Comparison of ENCODE assay signal across 11 mouse cellular contexts in the genomic region with DNA sequence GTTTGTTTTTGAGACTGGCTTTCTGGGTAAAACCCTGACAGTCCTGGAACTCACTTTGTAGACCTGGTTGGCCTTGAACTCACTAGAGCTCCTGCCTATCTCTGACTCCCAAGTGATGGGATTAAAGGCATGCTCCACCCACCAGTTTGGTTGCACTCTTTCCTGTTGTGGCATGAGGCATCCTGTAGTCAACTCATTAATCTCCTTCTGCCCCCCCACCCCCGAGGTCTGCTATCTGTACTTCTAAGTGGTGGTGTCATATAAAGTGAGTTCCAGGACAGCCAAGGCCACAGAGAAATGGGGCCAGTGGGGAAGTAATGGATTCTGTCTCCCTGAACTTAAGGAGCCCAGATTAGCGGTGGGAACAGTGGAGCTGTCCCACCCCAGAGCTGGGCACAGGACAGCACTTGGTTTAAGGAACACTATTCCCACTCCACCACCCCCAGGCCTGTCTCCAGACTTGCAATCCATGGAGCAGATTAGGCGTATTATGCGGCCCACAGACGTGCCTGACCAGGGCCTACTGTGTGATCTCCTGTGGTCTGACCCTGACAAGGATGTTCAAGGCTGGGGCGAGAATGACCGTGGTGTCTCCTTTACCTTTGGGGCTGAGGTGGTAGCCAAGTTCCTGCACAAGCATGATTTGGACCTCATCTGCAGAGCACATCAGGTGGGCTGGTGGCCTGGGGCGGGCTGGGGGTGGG. TPM values are rescaled to one million over a fixed set of nuclear protein-coding genes. Genes with fewer than 3 reads are reported as not detected.
A peak's percentile ranks its signal among the peaks of the same experiment; 100 is the strongest.
DNase-seq lines count a peak whose midpoint lies in the region; ATAC-seq and TF ChIP-seq lines count a peak whose summit lies in the region.
"Had no signal": no experiment of that assay in that cellular context is flagged by ENCODE, and none has a peak within 500 bp of the region (broad histone marks: within the 10 kb centered on the region; RNA-seq: fewer than 3 reads in every experiment).

No protein-coding gene starts in this region.

- WGBS in forebrain, embryonic 15.5 days: 91% methylated on average over 8 of the region's 8 CpGs
- 93% methylated on average over 8 of the region's 8 CpGs for WGBS in forebrain, embryonic 16.5 days
- WGBS in liver, embryonic 12.5 days (ENCODE audit: insufficient replicate concordance): 76% methylated on average over 8 of the region's 8 CpGs
- WGBS in liver, postnatal 0 days (ENCODE audit: insufficient replicate concordance): 73% methylated on average over 8 of the region's 8 CpGs

- TF ChIP-seq POLR2A in MEL (IDR thresholded peaks at IDR 0.05; ENCODE audit: control insufficient read depth in 1 of 2, insufficient read depth in 1 of 2, low read depth in 1 of 2, low read length in 2 of 2, poor library complexity in 1 of 2): peak; percentile 27 to 44; a peak in 2 of 4 replicates

- no peak overlapping the region for H3K4me3 ChIP-seq in forebrain, embryonic 15.5 days
- H3K4me3 ChIP-seq in forebrain, embryonic 16.5 days (replicated peaks; ENCODE audit: low read length): no peak overlapping the region
- peak overlapping the region; percentile 93; the same call in 1 of the 2 replicates for H3K4me3 ChIP-seq in liver, embryonic 12.5 days
- H3K4me3 ChIP-seq in liver, postnatal 0 days (ENCODE audit: low read depth, low read length): no peak overlapping the region
- H3K4me3 ChIP-seq in MEL (ENCODE audit: control insufficient read depth in 1 of 2, insufficient read depth in 1 of 2, low read depth in 2 of 2, low read length in 2 of 2): no peak overlapping the region

- H3K27me3 ChIP-seq in forebrain, embryonic 15.5 days: no peaks in the 10 kb centered on the region
- H3K27me3 ChIP-seq in forebrain, embryonic 16.5 days (replicated peaks; ENCODE audit: control insufficient read depth, insufficient read depth, low read length): no peaks in the 10 kb centered on the region
- no peaks in the 10 kb centered on the region for H3K27me3 ChIP-seq in liver, embryonic 12.5 days (replicated peaks)
- H3K27me3 ChIP-seq in liver, postnatal 0 days (ENCODE audit: insufficient read depth, low read length): no peaks in the 10 kb centered on the region
- H3K27me3 ChIP-seq in MEL (ENCODE audit: control insufficient read depth in 1 of 2, insufficient read depth in 2 of 2, low read length in 2 of 2): no peaks in the 10 kb centered on the region

- no peak overlapping the region for H3K4me2 ChIP-seq in forebrain, embryonic 15.5 days (replicated peaks)
- H3K4me2 ChIP-seq in forebrain, embryonic 16.5 days (ENCODE audit: low read length): no peak overlapping the region
- peak overlapping the region; percentile 89 for H3K4me2 ChIP-seq in liver, embryonic 12.5 days
- H3K4me2 ChIP-seq in liver, postnatal 0 days (ENCODE audit: low read depth, low read length): no peak overlapping the region

- no peak overlapping the region for H3K9ac ChIP-seq in forebrain, embryonic 15.5 days (replicated peaks)
- H3K9ac ChIP-seq in forebrain, embryonic 16.5 days (replicated peaks; ENCODE audit: low read depth, low read length): no peak overlapping the region
- 0 out of 2 replicates have a peak overlapping the region, but pooled peaks have one; percentile 12 for H3K9ac ChIP-seq in liver, embryonic 12.5 days
- no peak overlapping the region for H3K9ac ChIP-seq in liver, postnatal 0 days (replicated peaks)
- no peak overlapping the region for H3K9ac ChIP-seq in MEL (ENCODE audit: control insufficient read depth, low read depth, low read length, poor library complexity, severe bottlenecking)

- DNase-seq in liver, postnatal 0 days: no peak
- peak; percentile 70 for DNase-seq in MEL (ENCODE audit: low read depth, low spot score)
- peak; percentile 45 for DNase-seq in induced T-regulatory cell, adult 2 months (ENCODE audit: low read depth)
- no peak for DNase-seq in T-cell, adult 2 months (ENCODE audit: low spot score)
- no peak for DNase-seq in left cerebral cortex, postnatal 36 days (ENCODE audit: low spot score in 2 of 2)
- DNase-seq: gastrocnemius, postnatal 10 days; lung, postnatal 14 days had no signal

- peaks cover 38% of the 10 kb centered on the region for H3K4me1 ChIP-seq in forebrain, embryonic 15.5 days
- H3K4me1 ChIP-seq in forebrain, embryonic 16.5 days (replicated peaks; ENCODE audit: control insufficient read depth, insufficient read depth, low read length): peaks cover 29% of the 10 kb centered on the region
- H3K4me1 ChIP-seq in liver, embryonic 12.5 days: peaks cover 75% of the 10 kb centered on the region
- peaks cover 42% of the 10 kb centered on the region for H3K4me1 ChIP-seq in liver, postnatal 0 days (ENCODE audit: insufficient read depth)
- peaks cover 6 to 20% of the 10 kb centered on the region in 2 experiments for H3K4me1 ChIP-seq in MEL (ENCODE audit: control insufficient read depth in 1 of 2, insufficient read depth in 2 of 2, low read length in 2 of 2)

- no peak for ATAC-seq in forebrain, embryonic 15.5 days (replicated peaks)
- ATAC-seq in forebrain, embryonic 16.5 days: no peak
- ATAC-seq in liver, embryonic 12.5 days: no peak
- no peak for ATAC-seq in liver, postnatal 0 days
- ATAC-seq: intestine, embryonic 16.5 days had no signal

- H3K27ac ChIP-seq in forebrain, embryonic 15.5 days (replicated peaks): 0 out of 2 replicates have a peak overlapping the region, but pooled peaks have one; percentile 6
- H3K27ac ChIP-seq in forebrain, embryonic 16.5 days (ENCODE audit: low read length): no peak overlapping the region
- H3K27ac ChIP-seq in liver, embryonic 12.5 days: peak overlapping the region; percentile 91
- H3K27ac ChIP-seq in liver, postnatal 0 days (ENCODE audit: low read depth): no peak overlapping the region
- 0 out of 2 replicates have a peak overlapping the region, but pooled peaks have one; percentile 5 for H3K27ac ChIP-seq in MEL (ENCODE audit: control insufficient read depth, low read depth, low read length)

- H3K9me3 ChIP-seq in forebrain, embryonic 15.5 days: no peaks in the 10 kb centered on the region
- H3K9me3 ChIP-seq in forebrain, embryonic 16.5 days (ENCODE audit: control insufficient read depth, low read length): no peaks in the 10 kb centered on the region
- H3K9me3 ChIP-seq in liver, embryonic 12.5 days (replicated peaks): no peaks in the 10 kb centered on the region
- H3K9me3 ChIP-seq in liver, postnatal 0 days (ENCODE audit: low read length): no peaks in the 10 kb centered on the region
- H3K9me3 ChIP-seq in MEL (replicated peaks; ENCODE audit: insufficient read depth, low read length): no peaks in the 10 kb centered on the region

- TF ChIP-seq CTCF in liver, postnatal 0 days (IDR thresholded peaks at IDR 0.05; ENCODE audit: low read depth): no peak
- TF ChIP-seq CTCF in MEL (IDR thresholded peaks at IDR 0.05 in 2 of 3, conservative IDR thresholded peaks at IDR 0.05 in 1 of 3; ENCODE audit: control insufficient read depth in 1 of 3, insufficient read depth in 1 of 3, low read depth in 2 of 3, low read length in 3 of 3, poor library complexity in 1 of 3, severe bottlenecking in 1 of 3): no peak

- TF ChIP-seq EP300 in liver, postnatal 0 days (IDR thresholded peaks at IDR 0.05; ENCODE audit: low read depth): no peak
- TF ChIP-seq EP300 in MEL (IDR thresholded peaks at IDR 0.05; ENCODE audit: low read depth in 1 of 2, low read length in 2 of 2): peak in 1 of 2 experiments; percentile 9; a peak in 1 of 4 replicates

- TF ChIP-seq RAD21 in MEL (IDR thresholded peaks at IDR 0.05; ENCODE audit: low read depth, low read length): no peak

- H3K79me2 ChIP-seq in MEL (ENCODE audit: control insufficient read depth, insufficient read depth, low read length, poor library complexity): peaks cover 28% of the 10 kb centered on the region

- intact Hi-C loops in left cerebral cortex, postnatal 36 days (cut with DNase I): loop anchor here (5.0 kb wide), 1 partner anchor 67 kb away; a partner anchor contains a TSS

- H3K36me3 ChIP-seq in forebrain, embryonic 15.5 days: peaks cover 44% of the 10 kb centered on the region
- H3K36me3 ChIP-seq in forebrain, embryonic 16.5 days (ENCODE audit: control insufficient read depth, insufficient read depth): peaks cover 18% of the 10 kb centered on the region
- peaks cover 63% of the 10 kb centered on the region for H3K36me3 ChIP-seq in liver, embryonic 12.5 days
- peaks cover 50% of the 10 kb centered on the region for H3K36me3 ChIP-seq in liver, postnatal 0 days (replicated peaks; ENCODE audit: insufficient read depth, low read length)
- peaks cover 6 to 19% of the 10 kb centered on the region in 2 experiments; a peak in 3 of 4 replicates for H3K36me3 ChIP-seq in MEL (ENCODE audit: control insufficient read depth in 1 of 2, insufficient read depth in 2 of 2, low read length in 2 of 2)

RNA-seq across cellular contexts. Expression of a gene that starts 2.3 kb away (rescaled TPM):
- 560 and 578 TPM in 2 replicates for polyA plus RNA-seq in forebrain, embryonic 15.5 days (2015; fragmentation: Nextera tagmentation; extraction: Ambion mirVana)
- 551 and 574 TPM in 2 replicates for polyA plus RNA-seq in forebrain, embryonic 16.5 days (2015; fragmentation: Nextera tagmentation; extraction: Ambion mirVana)
- 572 and 577 TPM in 2 replicates for polyA plus RNA-seq in liver, embryonic 12.5 days (2016; fragmentation: Nextera tagmentation; extraction: Ambion mirVana)
- polyA plus RNA-seq in liver, postnatal 0 days (2015; fragmentation: Nextera tagmentation; extraction: Ambion mirVana): 269 and 284 TPM in 2 replicates
- total RNA-seq in MEL (2012; rRNA removed): 437 and 453 TPM in 2 replicates
- polyA plus RNA-seq in MEL (2012; ENCODE audit: insufficient read depth in 1 of 2, insufficient read length in 2 of 2, low read depth in 1 of 2, low replicate concordance in 2 of 2, missing spikeins in 1 of 2): 100 to 1,000 TPM; 455 to 505 TPM
- total RNA-seq in left cerebral cortex, postnatal 36 days (2021): 100 to 1,000 TPM; 292 to 320 TPM

RNA-seq across cellular contexts. Expression of a gene that starts 3.1 kb away (rescaled TPM):
- 0.70 and 0.86 TPM in 2 replicates for polyA plus RNA-seq in forebrain, embryonic 15.5 days (2015; fragmentation: Nextera tagmentation; extraction: Ambion mirVana)
- polyA plus RNA-seq in forebrain, embryonic 16.5 days (2015; fragmentation: Nextera tagmentation; extraction: Ambion mirVana): 0.29 and 0.42 TPM in 2 replicates
- 4.3 and 4.9 TPM in 2 replicates for polyA plus RNA-seq in liver, embryonic 12.5 days (2016; fragmentation: Nextera tagmentation; extraction: Ambion mirVana)
- polyA plus RNA-seq in liver, postnatal 0 days (2015; fragmentation: Nextera tagmentation; extraction: Ambion mirVana): 8.4 and 9.9 TPM in 2 replicates
- 14.0 and 15.2 TPM in 2 replicates for total RNA-seq in MEL (2012; rRNA removed)
- 10 to 100 TPM in 1 of 2 experiments, not detected in 1; 15.5 TPM for polyA plus RNA-seq in MEL (2012; ENCODE audit: insufficient read depth in 1 of 2, insufficient read length in 2 of 2, low read depth in 1 of 2, low replicate concordance in 2 of 2, missing spikeins in 1 of 2)
- 1 to 10 TPM; 1.5 to 1.9 TPM for total RNA-seq in left cerebral cortex, postnatal 36 days (2021)

RNA-seq across cellular contexts. Expression of a gene that starts 7.3 kb away (rescaled TPM):
- 22.6 and 25.2 TPM in 2 replicates for polyA plus RNA-seq in forebrain, embryonic 15.5 days (2015; fragmentation: Nextera tagmentation; extraction: Ambion mirVana)
- 22.6 and 26.1 TPM in 2 replicates for polyA plus RNA-seq in forebrain, embryonic 16.5 days (2015; fragmentation: Nextera tagmentation; extraction: Ambion mirVana)
- polyA plus RNA-seq in liver, embryonic 12.5 days (2016; fragmentation: Nextera tagmentation; extraction: Ambion mirVana): 26.5 and 26.8 TPM in 2 replicates
- polyA plus RNA-seq in liver, postnatal 0 days (2015; fragmentation: Nextera tagmentation; extraction: Ambion mirVana): 8.0 and 9.0 TPM in 2 replicates
- 20.5 and 21.3 TPM in 2 replicates for total RNA-seq in MEL (2012; rRNA removed)
- 10 to 100 TPM in 1 of 2 experiments, not detected in 1; 37.9 TPM for polyA plus RNA-seq in MEL (2012; ENCODE audit: insufficient read depth in 1 of 2, insufficient read length in 2 of 2, low read depth in 1 of 2, low replicate concordance in 2 of 2, missing spikeins in 1 of 2)
- 10 to 100 TPM in 1 of 2 experiments, 1 to 10 TPM in 1; 6.1 to 10.8 TPM for total RNA-seq in left cerebral cortex, postnatal 36 days (2021)

RNA-seq across cellular contexts. Expression of a gene that starts 18.9 kb away (rescaled TPM):
- polyA plus RNA-seq in forebrain, embryonic 15.5 days (2015; fragmentation: Nextera tagmentation; extraction: Ambion mirVana): 3.4 and 4.2 TPM in 2 replicates
- 2.8 and 4.1 TPM in 2 replicates for polyA plus RNA-seq in forebrain, embryonic 16.5 days (2015; fragmentation: Nextera tagmentation; extraction: Ambion mirVana)
- polyA plus RNA-seq in liver, embryonic 12.5 days (2016; fragmentation: Nextera tagmentation; extraction: Ambion mirVana): 0.93 and 1.3 TPM in 2 replicates
- polyA plus RNA-seq in liver, postnatal 0 days (2015; fragmentation: Nextera tagmentation; extraction: Ambion mirVana): 0.73 and 0.90 TPM in 2 replicates
- total RNA-seq in MEL (2012; rRNA removed): 0.39 and 0.81 TPM in 2 replicates
- polyA plus RNA-seq in MEL (2012; ENCODE audit: insufficient read depth in 1 of 2, insufficient read length in 2 of 2, low read depth in 1 of 2, low replicate concordance in 2 of 2, missing spikeins in 1 of 2): under 1 TPM in 1 of 2 experiments, not detected in 1; 0.63 TPM
- 1 to 10 TPM; 5.5 to 7.8 TPM for total RNA-seq in left cerebral cortex, postnatal 36 days (2021)

RNA-seq across cellular contexts. Expression of a gene that starts 19.9 kb away (rescaled TPM):
- polyA plus RNA-seq in forebrain, embryonic 15.5 days (2015; fragmentation: Nextera tagmentation; extraction: Ambion mirVana): 0.39 and 0.43 TPM in 2 replicates
- polyA plus RNA-seq in forebrain, embryonic 16.5 days (2015; fragmentation: Nextera tagmentation; extraction: Ambion mirVana): 0.40 and 0.49 TPM in 2 replicates
- 0.73 and 1.3 TPM in 2 replicates for polyA plus RNA-seq in liver, embryonic 12.5 days (2016; fragmentation: Nextera tagmentation; extraction: Ambion mirVana)
- 0.91 and 1.1 TPM in 2 replicates for polyA plus RNA-seq in liver, postnatal 0 days (2015; fragmentation: Nextera tagmentation; extraction: Ambion mirVana)
- total RNA-seq in MEL (2012; rRNA removed): 0.13 and 0.42 TPM in 2 replicates
- 1 to 10 TPM in 1 of 2 experiments, not detected in 1; 2.3 TPM for polyA plus RNA-seq in MEL (2012; ENCODE audit: insufficient read depth in 1 of 2, insufficient read length in 2 of 2, low read depth in 1 of 2, low replicate concordance in 2 of 2, missing spikeins in 1 of 2)
- 1 to 10 TPM in 1 of 2 experiments, under 1 TPM in 1; 0.84 to 1.2 TPM for total RNA-seq in left cerebral cortex, postnatal 36 days (2021)

Comparison
In these comparisons a context has a peak if more than half of its experiments do, and no peak if none do; other contexts are left out.
1. H3K27ac ChIP-seq: peak in forebrain, embryonic 15.5 days (single experiment), liver, embryonic 12.5 days (single experiment) and MEL (single experiment); none in forebrain, embryonic 16.5 days (single experiment) and liver, postnatal 0 days (single experiment).
2. DNase-seq: peak in MEL (single experiment) and induced T-regulatory cell, adult 2 months (single experiment); none in liver, postnatal 0 days (single experiment), T-cell, adult 2 months (single experiment) and left cerebral cortex, postnatal 36 days (0 of 2).